Mouse (Mus musculus) adrenal gland, adult 2 months (tissue): ENCODE results near the gene Il12rb1. TPM values are rescaled to one million over a fixed set of nuclear protein-coding genes. Genes with fewer than 3 reads are reported as not detected.
A peak's percentile ranks its signal among the peaks of the same experiment; 100 is the strongest.

Source experiments
- DNase-seq: peaks from one replicate; pipeline ENCODE4 v3.0.0; 2021
- long read RNA-seq: library from polyadenylated mRNA; stranded (forward); transcript quantifications from one replicate; pipeline ENCODE4 v2.0.0, GENCODE M21; 2021
- polyA plus RNA-seq: library from polyadenylated mRNA; depleted of rRNA; stranded (reverse); fragments of >200 nt; gene quantifications from 2 replicates; pipeline ENCODE4 v1.2.3, GENCODE M21; 2012; rRNA removed
- total RNA-seq, 2 experiments: library from RNA; stranded (reverse); gene quantifications; 2 replicates each; pipeline ENCODE4 v1.2.3; 2021

Gene Il12rb1
- under 1 TPM in 1 of 2 experiments, not detected in 1; 0.10 TPM for total RNA-seq
- 0.28 and 0.41 TPM in 2 replicates for polyA plus RNA-seq
- long read RNA-seq, result 0 reads

DNA sequence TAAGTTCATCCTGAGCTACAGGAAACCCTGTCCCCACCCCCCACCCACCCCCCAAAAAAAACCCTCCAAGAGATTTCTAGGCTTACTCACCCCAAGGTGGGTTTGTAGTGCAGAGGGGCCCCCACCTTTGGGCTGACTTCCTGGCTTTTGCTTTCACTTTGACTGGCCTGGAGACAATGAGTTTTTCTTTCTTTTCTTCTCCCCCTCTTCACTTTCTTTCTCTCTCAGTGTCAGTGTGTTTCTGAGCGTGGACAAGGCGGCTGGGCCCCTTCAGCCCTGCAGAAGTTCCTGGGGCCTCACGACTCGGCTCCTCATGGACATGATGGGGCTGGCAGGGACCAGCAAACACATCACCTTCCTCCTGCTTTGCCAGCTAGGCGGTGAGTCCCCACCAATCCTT is at the start of gene Il12rb1:
Gene Il12rb1, plus strand, starts transcription at position 211 of the 400 bp plus-strand sequence.
- DNase-seq, result no peak

DNA sequence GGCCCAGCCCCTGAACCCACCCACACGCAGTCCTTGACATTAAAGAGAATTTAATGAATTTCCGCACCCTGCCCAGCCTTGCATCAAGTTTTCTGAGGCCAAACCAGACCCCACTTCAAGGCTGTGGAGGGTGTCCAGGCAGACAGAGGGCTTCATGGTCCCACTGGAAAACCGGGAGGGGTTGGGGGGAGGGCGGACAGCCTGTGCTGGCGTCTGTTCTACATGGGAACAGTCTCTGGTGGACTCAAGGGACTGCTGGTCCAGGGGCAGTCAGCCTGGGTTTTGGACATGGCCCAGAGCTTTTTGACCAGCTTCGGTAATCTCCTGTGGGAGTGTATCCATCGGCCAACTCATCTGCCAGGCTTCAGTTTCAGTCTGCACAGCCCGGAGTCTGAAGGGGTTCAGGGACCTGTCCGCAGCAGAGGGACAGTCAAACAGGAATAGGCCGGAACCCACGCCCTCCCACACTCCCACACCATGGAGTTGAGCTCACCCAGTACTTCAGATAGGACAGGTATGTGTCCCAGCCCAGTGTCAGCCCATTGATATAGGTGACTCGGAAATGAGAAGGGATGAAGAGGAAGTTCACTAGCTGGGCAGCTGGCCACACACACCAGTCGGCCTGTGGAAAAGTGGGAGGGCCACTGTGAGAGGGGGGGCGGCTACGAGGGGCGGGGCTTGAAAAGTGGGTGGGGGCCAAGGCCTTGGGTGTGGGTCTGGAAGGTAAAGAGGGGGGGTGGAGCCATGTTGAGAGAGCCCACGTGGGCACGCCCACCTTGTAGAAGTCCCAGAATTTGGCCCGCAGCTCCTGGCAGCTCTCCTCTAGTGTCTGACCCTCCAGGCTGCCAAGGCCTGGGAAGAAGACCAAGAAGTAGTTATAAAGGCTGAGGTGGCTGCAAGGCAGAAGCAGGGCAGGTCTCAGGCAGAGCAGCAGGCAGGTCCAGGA is 49.4 kb upstream of the Il12rb1 start:
- peak; percentile 89 for DNase-seq

DNA sequence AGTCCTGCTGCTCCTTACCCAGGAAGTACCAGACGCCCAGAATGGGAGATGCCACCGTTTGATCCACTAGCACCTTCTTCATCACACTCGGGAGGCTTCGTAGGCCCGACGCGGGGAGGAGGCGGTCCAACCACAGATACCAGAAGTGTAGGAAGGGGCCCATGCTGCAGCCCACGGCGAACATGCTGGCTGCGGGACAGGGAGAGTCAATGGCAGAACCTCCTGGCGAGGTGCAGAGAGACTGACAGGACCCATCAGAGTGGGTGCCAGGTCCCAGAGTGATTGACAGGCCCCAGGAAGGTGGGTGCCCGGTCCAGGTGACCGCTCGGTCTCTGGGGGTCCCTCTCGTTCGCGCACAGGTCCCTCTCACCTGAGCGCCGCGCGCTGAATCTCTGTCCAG is 47.9 kb upstream of the Il12rb1 start:
- DNase-seq, result peak; percentile 57

DNA sequence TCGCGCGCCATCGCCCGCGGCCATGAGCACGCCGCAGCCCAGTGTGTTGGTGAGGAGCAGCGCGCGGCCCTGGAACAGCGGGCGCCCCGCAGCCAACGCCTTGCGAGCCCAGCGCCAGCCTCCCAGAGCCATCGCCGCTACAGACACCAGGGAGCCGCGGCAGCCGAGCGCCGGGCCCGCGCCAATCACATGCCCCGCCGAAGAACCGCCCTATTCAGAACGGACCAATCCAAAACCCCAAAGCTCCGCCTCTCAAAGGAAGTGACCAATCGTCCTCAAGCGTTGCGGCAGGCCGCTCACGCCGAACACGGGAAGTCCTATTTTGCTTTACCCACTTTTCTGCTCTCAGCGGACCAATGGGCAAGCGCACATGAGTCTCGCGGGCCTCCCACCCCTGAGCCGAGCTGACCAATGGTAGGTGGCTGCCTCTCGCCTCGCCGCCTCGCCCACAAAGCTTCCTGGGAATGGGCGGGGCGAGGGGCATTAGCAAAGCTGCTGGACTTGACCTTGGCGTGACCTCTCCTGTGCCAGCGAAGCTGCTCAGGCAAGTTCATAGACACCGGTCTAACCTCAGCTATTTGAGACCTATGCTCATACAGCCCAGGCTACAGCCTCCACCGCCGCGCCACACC is 47.4 kb upstream of the Il12rb1 start, which contains the start of gene Mpv17l2:
Gene Mpv17l2, minus strand, starts transcription at position 172 of the 632 bp plus-strand sequence.
- peak; percentile 98 for DNase-seq

DNA sequence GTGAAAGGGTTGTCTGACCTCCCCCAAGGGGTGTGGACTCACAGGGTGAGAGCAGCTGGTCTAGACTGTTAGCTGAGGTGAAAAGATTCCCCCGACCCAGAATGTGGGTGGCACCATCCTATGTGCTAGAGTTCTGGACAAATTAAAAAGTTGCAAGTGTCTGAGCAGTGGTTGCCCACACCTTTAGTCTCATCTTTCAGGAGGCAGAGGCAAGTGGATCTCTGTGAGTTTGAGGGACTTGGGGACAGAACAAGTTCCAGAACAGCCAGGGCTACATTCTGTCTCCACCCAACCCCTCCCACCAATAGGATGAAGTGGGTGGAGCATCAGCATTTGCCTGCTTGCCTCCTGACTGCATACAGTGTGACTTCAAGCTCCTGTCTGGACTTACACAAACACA is 46.1 kb upstream of the Il12rb1 start:
- DNase-seq, result peak; percentile 26

DNA sequence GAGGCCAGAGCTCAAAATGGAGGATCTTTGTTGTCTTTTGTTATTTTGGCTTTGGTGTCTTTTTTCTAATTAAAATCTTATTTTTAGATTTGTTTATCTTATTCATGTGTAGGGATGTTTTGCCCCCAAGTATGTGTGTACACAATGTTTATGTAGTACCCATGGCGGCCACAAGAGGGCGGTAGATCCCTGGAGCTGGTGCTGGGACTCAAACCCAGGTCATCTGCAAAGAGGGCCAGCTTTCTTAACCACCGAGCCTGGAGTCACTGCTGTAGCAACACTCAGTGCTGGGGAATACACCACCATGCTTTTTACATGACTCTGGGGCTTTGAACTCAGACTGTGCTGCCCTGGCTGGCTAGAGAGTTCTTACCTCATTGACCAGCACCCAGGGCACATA is 44.9 kb upstream of the Il12rb1 start:
- peak; percentile 47 for DNase-seq

DNA sequence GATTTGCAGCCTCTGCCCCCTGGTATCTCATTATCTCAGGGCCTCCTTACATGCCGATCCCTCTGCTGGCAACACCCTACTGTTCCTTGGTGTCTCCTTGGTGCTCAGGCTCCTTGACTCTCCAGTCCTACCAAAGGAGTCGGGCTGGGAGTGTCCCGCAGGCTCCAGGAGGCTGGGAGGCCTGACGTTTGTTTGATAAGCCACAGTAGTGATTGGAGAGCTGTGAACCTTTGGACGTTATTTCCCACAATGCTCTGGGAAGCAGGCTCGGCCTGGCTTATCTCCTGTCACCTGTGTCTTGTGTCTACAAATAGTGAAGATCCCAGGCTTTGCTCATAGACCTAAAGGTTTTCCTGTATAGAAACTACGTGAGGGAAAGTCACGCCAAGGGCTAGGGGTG is 44.2 kb upstream of the Il12rb1 start:
- DNase-seq, result no peak

DNA sequence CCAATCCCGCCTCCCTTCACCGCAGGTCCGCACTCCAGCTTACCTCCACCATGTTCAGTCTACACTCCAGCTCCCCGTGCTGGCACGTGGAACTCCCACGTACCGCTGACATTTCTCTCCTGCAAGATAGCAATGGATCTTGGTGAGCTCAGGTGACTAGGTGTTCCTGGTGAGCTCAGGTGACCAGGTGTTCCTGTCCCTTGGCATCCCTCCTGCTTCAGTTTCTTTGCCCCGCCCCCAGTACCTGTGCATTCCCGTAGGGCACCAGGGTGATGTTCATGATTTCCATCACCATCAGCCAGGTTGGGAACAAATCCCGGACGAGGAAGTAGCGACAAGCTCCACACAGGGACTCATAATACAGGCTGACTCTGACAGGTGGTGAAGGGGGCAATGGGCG is 43.6 kb upstream of the Il12rb1 start:
- peak; percentile 13 for DNase-seq

DNA sequence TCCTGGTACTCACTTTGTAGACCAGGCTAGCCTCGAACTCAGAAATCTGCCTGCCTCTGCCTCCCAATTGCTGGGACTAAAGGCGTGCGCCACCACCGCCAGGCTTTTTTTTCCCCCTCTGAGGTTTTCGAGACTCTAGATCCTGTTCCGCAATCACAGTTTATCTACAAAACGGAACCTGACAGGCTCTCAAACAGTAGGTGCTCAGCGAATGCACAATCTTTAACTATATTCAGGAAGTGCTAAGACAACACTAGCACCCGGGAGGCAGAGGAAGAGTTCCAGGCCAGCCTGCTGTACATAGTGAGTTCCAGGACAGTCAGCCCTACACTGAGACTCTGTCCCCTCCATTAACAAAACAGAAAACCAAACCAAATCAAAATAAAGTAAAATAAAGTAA is 42.9 kb upstream of the Il12rb1 start:
- DNase-seq, result no peak

DNA sequence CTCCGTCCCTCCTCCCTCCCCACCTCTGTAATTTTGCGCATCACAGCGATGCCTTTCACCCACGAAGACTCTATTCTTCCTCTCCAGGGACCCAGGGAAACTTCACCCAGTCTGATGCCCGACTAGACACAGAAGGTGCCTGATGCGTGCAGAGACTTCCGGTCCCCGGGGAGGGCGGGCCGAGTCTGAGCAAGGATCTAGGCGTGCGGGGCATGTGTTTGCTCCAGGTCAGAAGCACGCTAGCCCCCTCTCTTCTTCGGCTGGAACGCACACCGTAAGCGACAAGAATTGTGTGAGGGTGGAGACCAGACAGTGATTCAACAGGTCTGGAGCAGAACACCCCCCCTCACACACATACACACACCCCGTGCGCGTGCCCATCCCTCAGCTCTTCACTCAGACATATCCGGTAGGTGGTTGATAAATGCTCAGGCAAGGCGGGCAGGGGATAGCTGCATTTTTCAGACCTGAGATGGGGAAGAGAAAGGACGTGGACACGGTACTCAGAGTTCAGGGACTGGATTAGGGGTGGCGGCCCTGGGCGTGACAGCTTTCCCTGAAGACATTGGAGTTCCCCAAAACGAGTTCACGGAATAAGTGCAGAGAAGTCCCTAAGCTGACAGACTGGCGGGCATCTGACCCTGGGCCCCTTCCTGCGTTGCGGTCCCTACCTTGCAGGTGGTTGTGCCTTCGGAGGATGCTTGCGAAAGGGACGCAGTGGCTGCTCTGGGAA is 42.2 kb upstream of the Il12rb1 start:
- peak; percentile 54 for DNase-seq

DNA sequence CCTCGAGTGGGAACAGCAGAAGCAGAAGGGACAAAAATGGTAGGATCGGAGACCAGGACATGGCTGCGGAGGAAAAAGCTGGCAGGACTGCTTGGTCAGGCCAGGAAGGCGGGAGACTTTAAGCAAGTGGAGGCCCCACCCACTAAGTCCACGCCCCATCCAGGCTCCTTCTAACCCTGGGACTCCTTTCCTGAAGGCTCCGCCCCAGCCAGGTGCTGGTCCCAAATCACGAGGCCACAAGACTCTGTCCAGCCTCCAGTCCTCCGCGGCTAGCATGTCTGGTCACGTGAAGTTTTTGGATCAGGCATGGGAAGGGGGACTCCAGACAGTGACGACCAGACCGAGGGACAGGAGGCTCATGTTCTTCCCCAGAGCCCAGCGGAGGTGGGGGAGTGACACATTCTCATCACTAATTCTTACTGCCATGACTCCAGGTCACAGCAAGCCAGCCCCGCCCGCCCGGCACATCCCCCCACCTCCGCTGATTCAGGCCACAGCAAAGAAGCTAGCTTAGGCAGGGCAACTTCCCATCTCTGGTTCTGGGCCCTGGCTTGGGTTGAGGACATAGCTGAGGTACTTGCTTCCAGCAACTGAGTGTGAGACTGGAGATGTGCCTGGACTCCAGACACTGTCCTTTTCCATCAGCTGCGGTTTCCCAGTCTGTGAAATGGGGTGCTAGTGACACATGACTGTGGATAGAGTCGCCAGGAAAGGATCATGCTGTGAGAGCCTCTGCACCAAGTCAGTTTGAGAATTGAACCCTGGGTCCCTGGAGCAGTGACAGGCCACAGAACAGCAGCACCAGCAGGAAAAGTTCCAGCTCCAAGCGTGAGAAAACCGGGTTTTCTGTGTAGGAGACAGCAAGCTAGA is 41.4 kb upstream of the Il12rb1 start:
- DNase-seq, result peak; percentile 84

DNA sequence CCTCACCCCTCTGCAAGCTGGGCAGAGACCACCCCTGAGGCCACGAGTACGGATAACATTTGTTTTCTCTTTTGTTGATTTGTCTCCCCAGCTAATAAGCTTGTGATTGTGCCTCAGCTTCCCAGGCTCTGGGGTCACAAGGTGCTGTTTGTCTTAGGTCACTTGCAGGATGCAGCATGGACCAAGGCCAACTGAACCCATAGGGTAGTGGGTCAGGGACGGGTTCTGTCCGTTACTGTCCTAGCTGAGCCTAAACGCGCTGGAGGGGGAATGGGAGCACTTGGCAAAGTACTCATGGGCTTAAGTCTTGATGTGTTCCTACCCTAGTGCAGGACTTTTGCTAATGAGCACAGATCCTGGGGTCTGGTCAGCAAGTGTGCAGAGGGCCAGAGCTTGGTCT is 40.7 kb upstream of the Il12rb1 start:
- peak; percentile 7 for DNase-seq

DNA sequence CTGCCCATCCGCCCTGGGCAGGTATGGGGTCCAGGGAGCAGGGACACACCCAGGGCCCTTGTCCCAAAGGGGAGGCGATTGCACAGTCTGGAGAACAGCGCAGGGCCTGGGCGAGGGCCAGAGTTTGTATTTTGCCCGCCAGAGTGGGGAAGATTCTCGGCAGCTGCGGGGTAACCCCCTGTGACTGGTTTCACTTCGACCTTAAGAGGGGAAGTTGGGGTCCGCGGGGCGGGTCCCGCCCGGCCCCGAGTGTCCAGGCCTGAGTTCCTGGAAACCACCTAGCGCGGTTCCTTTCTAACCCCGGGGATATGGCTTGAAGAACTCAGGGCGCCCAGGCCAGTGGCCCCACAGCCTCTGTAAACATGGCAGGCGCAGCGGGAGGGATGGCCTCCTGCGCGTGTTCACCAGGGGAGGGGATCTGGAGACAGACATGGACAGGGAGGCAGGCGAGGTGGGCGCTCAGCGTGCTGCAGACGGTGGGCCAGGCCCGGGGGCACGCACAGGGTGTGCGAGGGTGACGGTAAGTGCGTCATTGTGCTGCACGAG is 39.9 kb upstream of the Il12rb1 start:
- DNase-seq, result peak; percentile 36

DNA sequence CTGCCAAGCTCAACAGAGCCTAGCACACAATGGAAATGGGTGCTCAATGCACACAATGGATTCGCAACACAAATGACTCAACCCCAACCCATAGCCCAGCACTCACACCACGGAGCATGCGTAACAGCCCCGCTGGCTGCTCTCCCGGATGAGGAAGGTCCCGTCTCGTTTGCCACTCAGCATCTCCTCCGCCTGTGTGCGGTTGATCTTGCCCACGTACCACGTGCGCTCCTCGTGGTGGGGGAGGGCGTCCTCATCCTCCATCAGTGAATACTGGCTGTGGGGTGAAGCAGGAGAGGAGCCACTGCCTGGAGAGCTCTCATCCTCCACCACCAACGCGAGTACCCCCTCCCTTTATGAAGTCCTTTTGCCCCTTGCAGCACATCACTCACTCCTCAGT is 39.3 kb upstream of the Il12rb1 start:
- DNase-seq, result peak; percentile 36

DNA sequence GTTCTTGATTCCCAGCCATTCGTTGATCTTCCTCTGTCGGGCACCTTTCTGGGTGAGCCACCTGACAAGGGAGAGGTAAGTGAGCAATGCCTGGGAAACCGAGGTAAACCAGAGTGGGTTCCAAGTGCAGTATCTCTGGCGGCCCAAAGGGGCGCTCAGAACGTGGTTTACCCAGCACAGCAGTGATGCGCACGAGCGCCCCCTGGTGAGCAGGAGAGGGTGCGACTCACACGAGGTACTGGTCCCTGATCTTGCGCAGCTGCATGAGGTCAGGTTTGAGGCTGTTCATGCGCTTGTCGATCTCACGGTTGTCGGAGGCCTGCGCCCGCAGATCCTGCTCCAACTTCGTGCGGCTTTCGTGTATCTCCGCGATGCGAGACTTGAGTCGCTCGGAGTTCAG is 38.9 kb upstream of the Il12rb1 start:
- peak; percentile 94 for DNase-seq

DNA sequence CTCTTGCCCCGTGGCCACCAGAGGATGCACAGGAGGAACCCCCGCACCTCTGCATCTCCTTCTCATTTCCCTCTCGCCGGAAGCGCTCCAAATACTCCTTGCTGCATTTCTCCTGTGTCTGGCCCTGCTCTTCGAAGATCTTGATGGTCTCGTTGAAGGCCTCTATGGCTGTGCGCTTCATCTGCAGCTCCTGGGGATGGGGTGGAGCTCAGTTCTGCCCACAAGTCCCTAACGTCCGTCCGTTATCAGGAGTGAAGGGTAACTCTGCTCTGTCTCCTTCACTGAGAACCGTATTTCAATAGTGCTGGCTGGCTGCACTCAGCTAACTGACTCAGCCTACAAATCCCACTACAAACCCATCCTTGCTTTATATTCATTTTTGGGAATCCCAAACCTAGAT is 38.4 kb upstream of the Il12rb1 start:
- no peak for DNase-seq

DNA sequence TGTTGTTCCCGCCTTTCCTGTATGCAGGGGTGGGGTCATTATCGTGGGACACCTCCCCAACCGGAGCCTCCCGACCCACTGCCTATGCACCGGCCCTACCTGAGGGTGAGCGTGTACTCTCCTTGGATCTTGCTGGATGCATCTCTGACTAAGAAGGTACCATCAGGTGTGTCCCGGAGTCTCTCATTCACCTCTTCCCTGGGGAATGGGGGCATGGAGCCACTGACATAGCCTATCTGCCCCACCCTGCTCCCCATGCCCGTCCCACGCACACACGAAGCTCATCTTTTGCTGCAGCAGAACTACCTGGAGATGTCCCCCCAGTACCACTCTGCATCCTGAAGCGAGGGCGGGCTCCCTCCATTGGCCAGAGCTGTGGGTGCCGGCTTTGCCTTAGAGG is 37.5 kb upstream of the Il12rb1 start:
- DNase-seq, result peak; percentile 11

DNA sequence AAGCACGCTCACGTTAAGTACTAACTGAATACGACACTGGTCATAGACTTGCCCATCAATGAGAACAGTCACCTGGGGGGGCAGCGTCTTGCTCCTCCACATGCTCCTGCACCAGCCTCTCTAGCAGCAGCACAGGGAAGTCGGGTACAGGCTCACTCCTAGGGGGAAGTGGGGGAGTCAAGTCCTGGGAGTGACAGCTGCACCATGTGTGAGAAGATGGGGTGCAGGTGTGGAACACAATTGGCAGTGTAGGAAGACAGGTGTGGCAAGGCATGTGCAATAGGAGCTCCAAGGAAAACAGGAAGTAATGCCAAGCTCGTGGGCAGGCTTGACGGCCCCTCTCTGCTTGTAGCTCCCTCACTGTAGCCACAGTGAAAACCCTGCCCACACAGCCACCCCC is 37.0 kb upstream of the Il12rb1 start:
- DNase-seq, result no peak

DNA sequence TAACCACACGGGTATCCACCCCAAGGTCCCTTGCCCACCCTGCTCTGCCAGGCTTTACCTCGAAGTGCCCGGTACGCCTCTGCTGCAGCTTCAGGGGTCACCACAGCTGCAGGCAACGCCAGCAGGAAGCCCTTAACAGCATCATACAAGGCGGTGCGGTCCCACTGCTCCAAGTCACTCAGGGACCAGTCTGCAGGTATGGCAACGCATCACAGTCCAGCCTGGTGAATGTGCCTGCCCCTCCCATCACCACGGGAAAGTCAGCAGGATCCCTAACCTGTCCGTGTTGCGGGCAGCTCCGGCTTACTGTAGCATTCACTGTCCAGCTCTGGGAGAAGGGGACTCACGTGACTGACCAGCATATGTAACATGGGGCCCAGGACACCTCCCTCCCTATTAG is 36.2 kb upstream of the Il12rb1 start:
- DNase-seq, result no peak

DNA sequence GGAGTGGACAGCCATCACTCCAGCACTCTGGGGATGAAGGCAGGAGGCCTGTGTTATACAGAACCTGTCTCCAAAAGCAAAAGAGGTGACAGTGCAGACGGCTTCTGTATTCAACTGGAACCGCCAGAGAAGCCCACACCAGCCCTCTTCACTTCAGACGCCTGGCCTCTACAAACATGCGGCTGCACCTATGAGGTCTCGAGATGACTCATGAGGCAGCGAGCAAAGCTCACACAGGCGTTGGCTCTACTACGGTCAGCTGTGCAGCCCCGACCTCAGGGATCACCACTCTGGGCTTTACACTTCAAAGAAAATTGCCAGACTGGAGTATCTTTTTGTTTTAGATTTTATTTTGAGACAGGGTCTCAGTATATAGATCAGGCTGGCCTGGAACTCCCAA is 35.4 kb upstream of the Il12rb1 start:
- DNase-seq, result no peak

DNA sequence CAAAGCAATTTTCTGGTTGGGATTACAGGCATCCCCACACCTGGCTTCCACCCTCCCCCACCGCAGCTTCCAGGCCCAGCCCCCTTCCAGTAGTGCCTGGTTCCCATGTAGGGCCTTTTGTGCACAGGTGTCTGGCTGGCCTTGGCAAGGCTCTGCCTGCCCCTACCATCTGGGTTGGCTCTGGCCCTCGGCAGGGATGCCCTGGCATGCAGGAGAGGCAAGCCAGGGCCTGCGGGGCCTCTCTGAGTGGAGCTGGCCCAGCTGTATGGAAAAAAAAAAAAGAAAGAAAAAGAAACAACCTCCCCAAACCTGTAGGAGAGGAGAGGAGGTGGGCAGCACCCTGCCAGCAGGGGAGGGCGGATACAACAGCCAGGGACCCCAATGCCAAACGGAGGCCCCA is 34.8 kb upstream of the Il12rb1 start:
- DNase-seq, result no peak
